Mouse (Mus musculus): ENCODE data around the gene Gemin6.

DNA sequence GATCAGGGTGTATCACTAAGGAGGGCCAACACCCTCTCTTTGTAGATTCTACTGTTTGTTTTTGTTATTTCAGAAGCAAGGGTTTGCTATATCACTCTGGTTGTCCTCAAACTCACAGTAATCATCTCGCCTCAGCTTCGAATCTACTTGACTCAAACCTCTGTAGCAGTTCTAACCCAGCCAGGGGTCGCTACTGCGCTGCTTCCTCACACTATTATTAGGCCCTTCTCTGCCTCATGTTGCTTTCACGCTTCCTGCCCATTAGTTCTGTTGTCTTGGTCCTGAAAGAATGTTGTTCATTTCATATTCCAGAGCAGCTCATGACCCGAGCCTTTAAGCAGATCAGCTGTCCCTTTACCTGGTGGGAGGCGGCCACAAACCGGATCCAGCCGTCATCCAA is 17.4 kb downstream of the Gemin6 start:
- TF ChIP-seq CTCF (IDR thresholded peaks at IDR 0.05; ENCODE audit: low read depth, low read length) (no peak), POLR2A (IDR thresholded peaks at IDR 0.05; ENCODE audit: extremely low read depth, insufficient read depth, low read length) (no peak)
